Mouse (Mus musculus): ENCODE results near the gene Nme3. TPM values are rescaled to one million over a fixed set of nuclear protein-coding genes. Genes with fewer than 3 reads are reported as not detected.

The Nme3 gene
- polyA plus RNA-seq (2014; fragmentation: Nextera tagmentation; extraction: Ambion mirVana) = 72.7 and 76.7 TPM in 2 replicates

- WGBS = under 1% methylated on average over 48 of the region's 50 CpGs
- Histone ChIP-seq H3K36me3 (ENCODE audit: control insufficient read depth, insufficient read depth, low read length) (peaks cover 60% of the 10 kb centered on the region), H3K9me3 (ENCODE audit: control insufficient read depth, low read depth, low read length) (no peaks in the 10 kb centered on the region), H3K4me2 (replicated peaks; ENCODE audit: low read depth, low read length) (peak within 1 kb of the TSS; percentile 99), H3K27ac (ENCODE audit: low read length) (peak within 1 kb of the TSS; percentile 78), H3K4me1 (ENCODE audit: control insufficient read depth, insufficient read depth, low read length) (peaks cover 15% of the 10 kb centered on the region), H3K4me3 (ENCODE audit: low read depth, low read length) (peak within 1 kb of the TSS; percentile 91), H3K27me3 (ENCODE audit: control insufficient read depth, insufficient read depth, low read length) (no peaks in the 10 kb centered on the region), H3K9ac (replicated peaks; ENCODE audit: low read depth, low read length) (peak within 1 kb of the TSS; percentile 81)
- peak; percentile 80 for ATAC-seq (ENCODE audit: insufficient number of reproducible peaks, insufficient read depth, low FRiP score, low read depth)
Observed at GRCm38 (mm10) chr17:24896241-24896992, at the start of gene Nme3. TSS of gene Nme3 (plus strand) at chr17:24896500.

- no peak overlapping the region for H3K4me3 ChIP-seq (ENCODE audit: low read depth, low read length)
- no peaks in the 10 kb centered on the region for H3K9me3 ChIP-seq (ENCODE audit: control insufficient read depth, low read depth, low read length)
- 90% methylated on average over 1 of the region's 1 CpGs for WGBS
- no peak overlapping the region for H3K27ac ChIP-seq (ENCODE audit: low read length)
- peaks cover 6% of the 10 kb centered on the region; the same call in 1 of the 2 replicates for H3K4me1 ChIP-seq (ENCODE audit: control insufficient read depth, insufficient read depth, low read length)
- no peaks in the 10 kb centered on the region for H3K27me3 ChIP-seq (ENCODE audit: control insufficient read depth, insufficient read depth, low read length)
- H3K36me3 ChIP-seq (ENCODE audit: control insufficient read depth, insufficient read depth, low read length) = no peaks in the 10 kb centered on the region
- H3K4me2 ChIP-seq (replicated peaks; ENCODE audit: low read depth, low read length) = no peak overlapping the region
- no peak overlapping the region for H3K9ac ChIP-seq (replicated peaks; ENCODE audit: low read depth, low read length)
- ATAC-seq (ENCODE audit: insufficient number of reproducible peaks, insufficient read depth, low FRiP score, low read depth) = no peak
Observed at GRCm38 (mm10) chr17:24847386-24847785, 48.9 kb upstream of the Nme3 start.

GRCm38 (mm10) chr17:24848600-24849031, 47.7 kb upstream of the Nme3 start:
- Histone ChIP-seq H3K27ac (ENCODE audit: low read length) (no peak overlapping the region), H3K9ac (replicated peaks; ENCODE audit: low read depth, low read length) (no peak overlapping the region), H3K4me1 (ENCODE audit: control insufficient read depth, insufficient read depth, low read length) (peaks cover 6% of the 10 kb centered on the region; the same call in 1 of the 2 replicates), H3K4me2 (replicated peaks; ENCODE audit: low read depth, low read length) (peak overlapping the region; percentile 67), H3K9me3 (ENCODE audit: control insufficient read depth, low read depth, low read length) (no peaks in the 10 kb centered on the region), H3K36me3 (ENCODE audit: control insufficient read depth, insufficient read depth, low read length) (no peaks in the 10 kb centered on the region), H3K4me3 (ENCODE audit: low read depth, low read length) (peak overlapping the region; percentile 63; the same call in 1 of the 2 replicates), H3K27me3 (ENCODE audit: control insufficient read depth, insufficient read depth, low read length) (no peaks in the 10 kb centered on the region)
- ATAC-seq (ENCODE audit: insufficient number of reproducible peaks, insufficient read depth, low FRiP score, low read depth) = no peak

- Histone ChIP-seq H3K4me2 (replicated peaks; ENCODE audit: low read depth, low read length) (peak overlapping the region; percentile 67), H3K36me3 (ENCODE audit: control insufficient read depth, insufficient read depth, low read length) (peaks cover 3% of the 10 kb centered on the region; the same call in 1 of the 2 replicates), H3K9ac (replicated peaks; ENCODE audit: low read depth, low read length) (peak overlapping the region; percentile 45), H3K4me1 (ENCODE audit: control insufficient read depth, insufficient read depth, low read length) (peaks cover 6% of the 10 kb centered on the region; the same call in 1 of the 2 replicates), H3K4me3 (ENCODE audit: low read depth, low read length) (peak overlapping the region; percentile 63), H3K27me3 (ENCODE audit: control insufficient read depth, insufficient read depth, low read length) (no peaks in the 10 kb centered on the region), H3K9me3 (ENCODE audit: control insufficient read depth, low read depth, low read length) (no peaks in the 10 kb centered on the region), H3K27ac (ENCODE audit: low read length) (peak overlapping the region; percentile 88)
- peak; percentile 66 for ATAC-seq (ENCODE audit: insufficient number of reproducible peaks, insufficient read depth, low FRiP score, low read depth)
- under 1% methylated on average over 21 of the region's 21 CpGs for WGBS
Observed at GRCm38 (mm10) chr17:24849733-24850064, 46.6 kb upstream of the Nme3 start.

- Histone ChIP-seq H3K36me3 (ENCODE audit: control insufficient read depth, insufficient read depth, low read length) (peaks cover 5% of the 10 kb centered on the region; the same call in 1 of the 2 replicates), H3K9me3 (ENCODE audit: control insufficient read depth, low read depth, low read length) (no peaks in the 10 kb centered on the region), H3K4me1 (ENCODE audit: control insufficient read depth, insufficient read depth, low read length) (peaks cover 6% of the 10 kb centered on the region; the same call in 1 of the 2 replicates), H3K27me3 (ENCODE audit: control insufficient read depth, insufficient read depth, low read length) (no peaks in the 10 kb centered on the region), H3K9ac (replicated peaks; ENCODE audit: low read depth, low read length) (peak within 1 kb of the TSS; percentile 45), H3K4me2 (replicated peaks; ENCODE audit: low read depth, low read length) (peak within 1 kb of the TSS; percentile 73), H3K27ac (ENCODE audit: low read length) (peak within 1 kb of the TSS; percentile 88), H3K4me3 (ENCODE audit: low read depth, low read length) (peak within 1 kb of the TSS; percentile 63)
- under 1% methylated on average over 58 of the region's 58 CpGs for WGBS
- peak; percentile 100 for ATAC-seq (ENCODE audit: insufficient number of reproducible peaks, insufficient read depth, low FRiP score, low read depth)
Observed at GRCm38 (mm10) chr17:24850065-24850772, 46.1 kb upstream of the Nme3 start, which contains the start of gene Fahd1. TSS of gene Fahd1 (minus strand) at chr17:24850364.

- 2% methylated on average over 20 of the region's 20 CpGs for WGBS
Observed at GRCm38 (mm10) chr17:24850773-24851127, 45.5 kb upstream of the Nme3 start.

GRCm38 (mm10) chr17:24851381-24852125, 44.7 kb upstream of the Nme3 start:
- Histone ChIP-seq H3K4me3 (ENCODE audit: low read depth, low read length) (peak overlapping the region; percentile 63), H3K9ac (replicated peaks; ENCODE audit: low read depth, low read length) (no peak overlapping the region), H3K4me1 (ENCODE audit: control insufficient read depth, insufficient read depth, low read length) (peaks cover 6% of the 10 kb centered on the region; the same call in 1 of the 2 replicates), H3K9me3 (ENCODE audit: control insufficient read depth, low read depth, low read length) (no peaks in the 10 kb centered on the region), H3K27ac (ENCODE audit: low read length) (no peak overlapping the region), H3K4me2 (replicated peaks; ENCODE audit: low read depth, low read length) (peak overlapping the region; percentile 73), H3K36me3 (ENCODE audit: control insufficient read depth, insufficient read depth, low read length) (peaks cover 8% of the 10 kb centered on the region; the same call in 1 of the 2 replicates), H3K27me3 (ENCODE audit: control insufficient read depth, insufficient read depth, low read length) (no peaks in the 10 kb centered on the region)
- 77% methylated on average over 10 of the region's 10 CpGs for WGBS
- ATAC-seq (ENCODE audit: insufficient number of reproducible peaks, insufficient read depth, low FRiP score, low read depth) = no peak

More at GRCm38 (mm10) chr17:24850773-24851127, 45.5 kb upstream of the Nme3 start:
- peak overlapping the region; percentile 33; the same call in 1 of the 2 replicates for H3K9ac ChIP-seq (replicated peaks; ENCODE audit: low read depth, low read length)
- no peak overlapping the region for H3K27ac ChIP-seq (ENCODE audit: low read length)
- H3K9me3 ChIP-seq (ENCODE audit: control insufficient read depth, low read depth, low read length) = no peaks in the 10 kb centered on the region
- peak overlapping the region; percentile 63 for H3K4me3 ChIP-seq (ENCODE audit: low read depth, low read length)
- peak overlapping the region; percentile 73 for H3K4me2 ChIP-seq (replicated peaks; ENCODE audit: low read depth, low read length)
- H3K4me1 ChIP-seq (ENCODE audit: control insufficient read depth, insufficient read depth, low read length) = peaks cover 6% of the 10 kb centered on the region; the same call in 1 of the 2 replicates
- no peak for ATAC-seq (ENCODE audit: insufficient number of reproducible peaks, insufficient read depth, low FRiP score, low read depth)
- peaks cover 8% of the 10 kb centered on the region; the same call in 1 of the 2 replicates for H3K36me3 ChIP-seq (ENCODE audit: control insufficient read depth, insufficient read depth, low read length)
- H3K27me3 ChIP-seq (ENCODE audit: control insufficient read depth, insufficient read depth, low read length) = no peaks in the 10 kb centered on the region
